Mouse (Mus musculus): Measurements from ENCODE around the gene Cldn7.

GRCm38 (mm10) chr11:70017199-70017767 lies 52.7 kb downstream of the Cldn7 start:
- no peak for TF ChIP-seq POLR2A (IDR thresholded peaks at IDR 0.05; ENCODE audit: insufficient read length, low read depth)
- no peak for TF ChIP-seq MYOG (IDR thresholded peaks at IDR 0.05; ENCODE audit: control insufficient read depth in 1 of 3, insufficient read depth in 1 of 3, insufficient read length in 2 of 3, low read depth in 2 of 3)
- TF ChIP-seq TCF12 (IDR thresholded peaks at IDR 0.05; ENCODE audit: insufficient read depth, poor library complexity, severe bottlenecking) = no peak
- no peak for TF ChIP-seq MAX (IDR thresholded peaks at IDR 0.05; ENCODE audit: low read depth)
